Mouse (Mus musculus): ENCODE results near the gene Foxg1. TPM values are rescaled to one million over a fixed set of nuclear protein-coding genes. Genes with fewer than 3 reads are reported as not detected.

Foxg1 gene
- polyA plus RNA-seq (2021; fragmentation: Nextera tagmentation): 12.0 and 12.9 TPM in 2 replicates
- long read RNA-seq, experiment 1, transcript Foxg1-204 (1 exons, 3,973 nt): major isoform, 24 of 24 reads
- long read RNA-seq, experiment 1, partial matches to known transcripts: 0 of 24 reads
- long read RNA-seq, experiment 1, other reads (novel, unspliced or antisense): 0 of 24 reads
- long read RNA-seq, experiment 2, transcript Foxg1-204 (1 exons, 3,973 nt): major isoform, 67 of 68 reads
- long read RNA-seq, experiment 2, partial matches to known transcripts: 0 of 68 reads
- long read RNA-seq, experiment 2, other reads (novel, unspliced or antisense): 1 of 68 reads

GRCm38 (mm10) chr12:49382565-49383520 is at the start of gene Foxg1:
TSS of gene Foxg1 (plus strand) at chr12:49382660.

GRCm38 (mm10) chr12:49384876-49385630 is 2.6 kb downstream of the Foxg1 start, which contains the start of gene Gm43517:
TSS of gene Gm43517 (plus strand) at chr12:49385174.

Other genes starting within 250 kb of the Foxg1 start
- gene Gm43517, start 2.5 kb downstream of the Foxg1 start, polyA plus RNA-seq (2021; fragmentation: Nextera tagmentation): 0.26 and 0.36 TPM in 2 replicates